Comparison of ENCODE assay signal across 8 mouse cellular contexts in genomic region chr14:32801016-32801661, GRCm38 (mm10). TPM values are rescaled to one million over a fixed set of nuclear protein-coding genes. Genes with fewer than 3 reads are reported as not detected.
DNase-seq lines count a peak whose midpoint lies in the region; ATAC-seq and TF ChIP-seq lines count a peak whose summit lies in the region.
"Had no signal": no experiment of that assay in that cellular context is flagged by ENCODE, and none has a peak within 500 bp of the region (broad histone marks: within the 10 kb centered on the region; RNA-seq: fewer than 3 reads in every experiment).

No protein-coding gene starts in this region.

- no peaks in the 10 kb centered on the region for H3K4me1 ChIP-seq in hindbrain, postnatal 0 days (ENCODE audit: insufficient read depth, low read length)
- H3K4me1 ChIP-seq: limb, embryonic 13.5 days had no signal

- TF ChIP-seq CTCF in hindbrain, postnatal 0 days (IDR thresholded peaks at IDR 0.05; ENCODE audit: low read depth) = peak; percentile 69

- H3K27ac ChIP-seq in hindbrain, postnatal 0 days = no peak overlapping the region
- H3K27ac ChIP-seq: limb, embryonic 13.5 days had no signal

- H3K9me3 ChIP-seq in hindbrain, postnatal 0 days (ENCODE audit: low read length) = no peaks in the 10 kb centered on the region
- H3K9me3 ChIP-seq: limb, embryonic 13.5 days had no signal

- no peaks in the 10 kb centered on the region for H3K27me3 ChIP-seq in hindbrain, postnatal 0 days (ENCODE audit: insufficient read depth, low read length)
- H3K27me3 ChIP-seq: limb, embryonic 13.5 days had no signal

- peak; percentile 6 to 13 for DNase-seq in layer of hippocampus, postnatal 14 days (ENCODE audit: low spot score in 2 of 2)
- DNase-seq in layer of hippocampus, adult 9-10 months (ENCODE audit: low spot score) = no peak
- DNase-seq in R1 (ENCODE audit: low read depth, low spot score) = peak; percentile 51
- DNase-seq in hindbrain, postnatal 0 days (ENCODE audit: low spot score) = peak; percentile 64
- DNase-seq in retina, embryonic 14.5 days (ENCODE audit: low spot score) = peak; percentile 81
- no peak for DNase-seq in spleen, postnatal 4 days (ENCODE audit: low spot score in 2 of 2)

- WGBS in hindbrain, postnatal 0 days = 58% methylated on average over 11 of the region's 11 CpGs

- H3K4me2 ChIP-seq in hindbrain, postnatal 0 days (ENCODE audit: low read depth, low read length) = no peak overlapping the region
- H3K4me2 ChIP-seq: limb, embryonic 13.5 days had no signal

- no peak overlapping the region for H3K4me3 ChIP-seq in hindbrain, postnatal 0 days (ENCODE audit: low read length)
- H3K4me3 ChIP-seq: limb, embryonic 13.5 days had no signal

- no peaks in the 10 kb centered on the region for H3K36me3 ChIP-seq in hindbrain, postnatal 0 days (ENCODE audit: insufficient read depth, low read length)
- H3K36me3 ChIP-seq: limb, embryonic 13.5 days had no signal

- H3K9ac ChIP-seq in hindbrain, postnatal 0 days (replicated peaks; ENCODE audit: low read length) = no peak overlapping the region
- H3K9ac ChIP-seq: limb, embryonic 13.5 days had no signal

- ATAC-seq in common myeloid progenitor, adult 5-6 weeks (replicated peaks; ENCODE audit: low read depth, poor library complexity, severe bottlenecking) = peak; percentile 46
- 0 out of 2 replicates have a peak, but pooled peaks have one; percentile 32 for ATAC-seq in hindbrain, postnatal 0 days

RNA-seq across cellular contexts. Expression of gene Tmem273, which starts 15.4 kb away (rescaled TPM):
- total RNA-seq in layer of hippocampus, postnatal 14 days (2021) = 1 to 10 TPM in 1 of 2 experiments, under 1 TPM in 1; 0.29 to 1.5 TPM
- 2.3 and 5.5 TPM in 2 replicates for total RNA-seq in common myeloid progenitor, adult 5-6 weeks (2017)
- total RNA-seq in hindbrain, postnatal 0 days (2014; rRNA removed) = 1.2 TPM in 1 of 2 replicates, not detected in the other
- 0.16 and 0.23 TPM in 2 replicates for polyA plus RNA-seq in hindbrain, postnatal 0 days (2015; fragmentation: Nextera tagmentation; extraction: Ambion mirVana)

RNA-seq across cellular contexts. Expression of gene Fam170b, which starts 32.6 kb away (rescaled TPM):
- total RNA-seq in layer of hippocampus, postnatal 14 days (2021) = not detected
- total RNA-seq in common myeloid progenitor, adult 5-6 weeks (2017) = not detected in 2 replicates
- total RNA-seq in hindbrain, postnatal 0 days (2014; rRNA removed) = not detected in 2 replicates
- not detected in 2 replicates for polyA plus RNA-seq in hindbrain, postnatal 0 days (2015; fragmentation: Nextera tagmentation; extraction: Ambion mirVana)
- polyA plus RNA-seq: limb, embryonic 13.5 days had no signal

RNA-seq across cellular contexts. Expression of gene Vstm4, which starts 55.4 kb away (rescaled TPM):
- total RNA-seq in layer of hippocampus, postnatal 14 days (2021) = 1 to 10 TPM; 4.7 to 5.0 TPM
- not detected in 2 replicates for total RNA-seq in common myeloid progenitor, adult 5-6 weeks (2017)
- total RNA-seq in hindbrain, postnatal 0 days (2014; rRNA removed) = 9.6 and 9.8 TPM in 2 replicates
- polyA plus RNA-seq in hindbrain, postnatal 0 days (2015; fragmentation: Nextera tagmentation; extraction: Ambion mirVana) = 14.8 and 14.9 TPM in 2 replicates

Comparison
In these comparisons a context has a peak if more than half of its experiments do, and no peak if none do; other contexts are left out.
1. DNase-seq: peak in layer of hippocampus, postnatal 14 days (2 of 2), R1 (single experiment), hindbrain, postnatal 0 days (single experiment) and retina, embryonic 14.5 days (single experiment); none in layer of hippocampus, adult 9-10 months (single experiment) and spleen, postnatal 4 days (0 of 2).